Mouse (Mus musculus): ENCODE results near the gene Oxt.
A peak's percentile ranks its signal among the peaks of the same experiment; 100 is the strongest.
"Not testable (repeated sequence)": the region's sequence is repeated elsewhere in the genome, so short reads cannot be mapped to it uniquely, and the experiment has no call there.

The Oxt gene

GRCm38 (mm10) chr2:130568921-130569320 lies 7.1 kb upstream of the Oxt start:
- Histone ChIP-seq H3K9me3 (ENCODE audit: low read length) (no peaks in the 10 kb centered on the region), H3K36me3 (ENCODE audit: insufficient read depth, low read length) (peaks cover 26% of the 10 kb centered on the region), H3K4me3 (replicated peaks; ENCODE audit: low read length) (no peak overlapping the region), H3K27me3 (ENCODE audit: insufficient read depth, low read length) (peaks cover 8% of the 10 kb centered on the region), H3K4me1 (replicated peaks; ENCODE audit: low read depth, low read length) (peaks cover 16% of the 10 kb centered on the region)
- no peak for TF ChIP-seq NANOG (IDR thresholded peaks at IDR 0.05; ENCODE audit: borderline replicate concordance, low read length)
- no peak for TF ChIP-seq CTCF (conservative IDR thresholded peaks at IDR 0.05; ENCODE audit: low read length)

GRCm38 (mm10) chr2:130569926-130570325 lies 6.0 kb upstream of the Oxt start:
- Histone ChIP-seq H3K27me3 (ENCODE audit: insufficient read depth, low read length) (peaks cover 8% of the 10 kb centered on the region), H3K9me3 (ENCODE audit: low read length) (no peaks in the 10 kb centered on the region), H3K4me3 (replicated peaks; ENCODE audit: low read length) (no peak overlapping the region), H3K4me1 (replicated peaks; ENCODE audit: low read depth, low read length) (peaks cover 6% of the 10 kb centered on the region; the same call in 1 of the 2 replicates), H3K36me3 (ENCODE audit: insufficient read depth, low read length) (peaks cover 23% of the 10 kb centered on the region)
- no peak for TF ChIP-seq CTCF (conservative IDR thresholded peaks at IDR 0.05; ENCODE audit: low read length)
- TF ChIP-seq NANOG (IDR thresholded peaks at IDR 0.05; ENCODE audit: borderline replicate concordance, low read length): no peak
- no peak for TF ChIP-seq POU5F1 (IDR thresholded peaks at IDR 0.05; ENCODE audit: borderline replicate concordance, low read length)

GRCm38 (mm10) chr2:130574960-130575359 lies 1.0 kb upstream of the Oxt start:
- Histone ChIP-seq H3K27me3 (ENCODE audit: insufficient read depth, low read length) (peaks cover 55% of the 10 kb centered on the region), H3K36me3 (ENCODE audit: insufficient read depth, low read length) (no peaks in the 10 kb centered on the region), H3K9me3 (ENCODE audit: low read length) (no peaks in the 10 kb centered on the region), H3K4me1 (replicated peaks; ENCODE audit: low read depth, low read length) (peaks cover 31% of the 10 kb centered on the region), H3K4me3 (replicated peaks; ENCODE audit: low read length) (no peak overlapping the region)
- TF ChIP-seq POU5F1 (IDR thresholded peaks at IDR 0.05; ENCODE audit: borderline replicate concordance, low read length) (no peak), CTCF (conservative IDR thresholded peaks at IDR 0.05; ENCODE audit: low read length) (peak; percentile 21)

- not testable (repeated sequence) for H3K9me3 ChIP-seq (ENCODE audit: low read length); H3K36me3 ChIP-seq (ENCODE audit: insufficient read depth, low read length)
- peaks cover 44% of the 10 kb centered on the region for H3K4me1 ChIP-seq (replicated peaks; ENCODE audit: low read depth, low read length)
- H3K27me3 ChIP-seq (ENCODE audit: insufficient read depth, low read length): peaks cover 68% of the 10 kb centered on the region
- peak overlapping the region; percentile 75 for H3K4me3 ChIP-seq (replicated peaks; ENCODE audit: low read length)
Observed at GRCm38 (mm10) chr2:130576564-130576963, 591 bp downstream of the Oxt start.

GRCm38 (mm10) chr2:130577021-130577420 lies 1.0 kb downstream of the Oxt start:
- peaks cover 45% of the 10 kb centered on the region for H3K4me1 ChIP-seq (replicated peaks; ENCODE audit: low read depth, low read length)
- H3K27me3 ChIP-seq (ENCODE audit: insufficient read depth, low read length): peaks cover 73% of the 10 kb centered on the region
- no peaks in the 10 kb centered on the region for H3K9me3 ChIP-seq (ENCODE audit: low read length)
- H3K36me3 ChIP-seq (ENCODE audit: insufficient read depth, low read length): no peaks in the 10 kb centered on the region
- peak overlapping the region; percentile 75 for H3K4me3 ChIP-seq (replicated peaks; ENCODE audit: low read length)
- TF ChIP-seq CTCF (conservative IDR thresholded peaks at IDR 0.05; ENCODE audit: low read length): no peak

GRCm38 (mm10) chr2:130577632-130578031 lies 1.7 kb downstream of the Oxt start:
- Histone ChIP-seq H3K4me3 (replicated peaks; ENCODE audit: low read length) (no peak overlapping the region), H3K36me3 (ENCODE audit: insufficient read depth, low read length) (no peaks in the 10 kb centered on the region), H3K27me3 (ENCODE audit: insufficient read depth, low read length) (peaks cover 74% of the 10 kb centered on the region), H3K4me1 (replicated peaks; ENCODE audit: low read depth, low read length) (peaks cover 45% of the 10 kb centered on the region), H3K9me3 (ENCODE audit: low read length) (no peaks in the 10 kb centered on the region)
- no peak for TF ChIP-seq CTCF (conservative IDR thresholded peaks at IDR 0.05; ENCODE audit: low read length)
- TF ChIP-seq POU5F1 (IDR thresholded peaks at IDR 0.05; ENCODE audit: borderline replicate concordance, low read length): no peak
- TF ChIP-seq NANOG (IDR thresholded peaks at IDR 0.05; ENCODE audit: borderline replicate concordance, low read length): no peak

GRCm38 (mm10) chr2:130578148-130578547 lies 2.2 kb downstream of the Oxt start:
- Histone ChIP-seq H3K9me3 (ENCODE audit: low read length) (no peaks in the 10 kb centered on the region), H3K4me1 (replicated peaks; ENCODE audit: low read depth, low read length) (peaks cover 45% of the 10 kb centered on the region), H3K4me3 (replicated peaks; ENCODE audit: low read length) (no peak overlapping the region), H3K36me3 (ENCODE audit: insufficient read depth, low read length) (no peaks in the 10 kb centered on the region), H3K27me3 (ENCODE audit: insufficient read depth, low read length) (peaks cover 79% of the 10 kb centered on the region)
- TF ChIP-seq CTCF (conservative IDR thresholded peaks at IDR 0.05; ENCODE audit: low read length) (peak; percentile 62), POU5F1 (IDR thresholded peaks at IDR 0.05; ENCODE audit: borderline replicate concordance, low read length) (no peak)

GRCm38 (mm10) chr2:130579791-130580190 lies 3.8 kb downstream of the Oxt start:
- H3K36me3 ChIP-seq (ENCODE audit: insufficient read depth, low read length): no peaks in the 10 kb centered on the region
- no peaks in the 10 kb centered on the region for H3K9me3 ChIP-seq (ENCODE audit: low read length)
- no peak for TF ChIP-seq POU5F1 (IDR thresholded peaks at IDR 0.05; ENCODE audit: borderline replicate concordance, low read length)
- TF ChIP-seq CTCF (conservative IDR thresholded peaks at IDR 0.05; ENCODE audit: low read length): no peak
- no peak for TF ChIP-seq NANOG (IDR thresholded peaks at IDR 0.05; ENCODE audit: borderline replicate concordance, low read length)
- peak overlapping the region; percentile 72; the same call in 1 of the 2 replicates for H3K4me3 ChIP-seq (replicated peaks; ENCODE audit: low read length)
- peaks cover 91% of the 10 kb centered on the region for H3K27me3 ChIP-seq (ENCODE audit: insufficient read depth, low read length)
- H3K4me1 ChIP-seq (replicated peaks; ENCODE audit: low read depth, low read length): peaks cover 45% of the 10 kb centered on the region

GRCm38 (mm10) chr2:130581201-130581600 lies 5.2 kb downstream of the Oxt start:
- TF ChIP-seq POU5F1 (IDR thresholded peaks at IDR 0.05; ENCODE audit: borderline replicate concordance, low read length) (no peak), CTCF (conservative IDR thresholded peaks at IDR 0.05; ENCODE audit: low read length) (no peak), NANOG (IDR thresholded peaks at IDR 0.05; ENCODE audit: borderline replicate concordance, low read length) (no peak)
- peaks cover 83% of the 10 kb centered on the region for H3K27me3 ChIP-seq (ENCODE audit: insufficient read depth, low read length)
- H3K4me3 ChIP-seq (replicated peaks; ENCODE audit: low read length): peak overlapping the region; percentile 72
- no peaks in the 10 kb centered on the region for H3K9me3 ChIP-seq (ENCODE audit: low read length)
- no peaks in the 10 kb centered on the region for H3K36me3 ChIP-seq (ENCODE audit: insufficient read depth, low read length)
- peaks cover 38% of the 10 kb centered on the region for H3K4me1 ChIP-seq (replicated peaks; ENCODE audit: low read depth, low read length)

All from E14TG2a.4 (cell line).